Mouse (Mus musculus): Measurements from ENCODE around the gene Sele. TPM values are rescaled to one million over a fixed set of nuclear protein-coding genes. Genes with fewer than 3 reads are reported as not detected.

Sele gene
- 0.04 and 0.67 TPM in 2 replicates for polyA plus RNA-seq (2012; rRNA removed; ENCODE audit: low replicate concordance)

GRCm38 (mm10) chr1:164047934-164048333 is at the start of gene Sele:
TSS of gene Sele (plus strand) at chr1:164048234.

GRCm38 (mm10) chr1:164061925-164062324 is 13.9 kb downstream of the Sele start, which contains the start of gene Sell:
TSS of gene Sell (plus strand) at chr1:164061982.

Other genes starting within 250 kb of the Sele start
- 7.9 and 10.8 TPM in 2 replicates for gene Scyl3, start 119.1 kb upstream of the Sele start, polyA plus RNA-seq (2012; rRNA removed; ENCODE audit: low replicate concordance)
- 0.34 and 2.6 TPM in 2 replicates for gene BC055324, start 53.4 kb upstream of the Sele start, polyA plus RNA-seq (2012; rRNA removed; ENCODE audit: low replicate concordance)
- gene Mettl18, start 53.3 kb upstream of the Sele start, polyA plus RNA-seq (2012; rRNA removed; ENCODE audit: low replicate concordance) = 0.63 and 1.0 TPM in 2 replicates
- gene Sell, start 13.7 kb downstream of the Sele start, polyA plus RNA-seq (2012; rRNA removed; ENCODE audit: low replicate concordance) = 1.0 and 2.1 TPM in 2 replicates
- gene Selp, start 67.0 kb downstream of the Sele start, polyA plus RNA-seq (2012; rRNA removed; ENCODE audit: low replicate concordance) = 7.4 and 10.4 TPM in 2 replicates
- gene F5, start 103.6 kb downstream of the Sele start, polyA plus RNA-seq (2012; rRNA removed; ENCODE audit: low replicate concordance) = 0.43 and 3.7 TPM in 2 replicates
- 6.0 and 11.5 TPM in 2 replicates for gene Slc19a2, start 200.8 kb downstream of the Sele start, polyA plus RNA-seq (2012; rRNA removed; ENCODE audit: low replicate concordance)
- 1.7 and 3.2 TPM in 2 replicates for gene Ccdc181, start 227.4 kb downstream of the Sele start, polyA plus RNA-seq (2012; rRNA removed; ENCODE audit: low replicate concordance)

Measured in subcutaneous adipose tissue, adult 2 months (tissue).